Mouse (Mus musculus) kidney, adult 2 months (tissue): ENCODE measurements around the gene Hps6. TPM values are rescaled to one million over a fixed set of nuclear protein-coding genes. Genes with fewer than 3 reads are reported as not detected.

ENCODE experiments used
- DNase-seq: peaks from one replicate; pipeline ENCODE4 v3.0.0; 2021
- H3K27ac ChIP-seq: fragments of 200-500 bp; 2 replicates; pipeline ENCODE4 v1.5.1; 2012; ENCODE audit warnings: low read depth, low read length, control low read depth, inconsistent platforms; ENCODE audit not compliant: insufficient read depth
- H3K27me3 ChIP-seq: fragments of 200-500 bp; replicated peaks from 2 replicates; pipeline ENCODE4 v1.6.1; 2012; ENCODE audit warnings: mild to moderate bottlenecking, moderate library complexity, low read length, inconsistent platforms; ENCODE audit not compliant: control insufficient read depth, insufficient read depth
- H3K36me3 ChIP-seq: fragments of 200-500 bp; 2 replicates; pipeline ENCODE4 v1.6.1; 2012; ENCODE audit warnings: mild to moderate bottlenecking, moderate library complexity, low read length, inconsistent platforms; ENCODE audit not compliant: control insufficient read depth, insufficient read depth
- H3K4me1 ChIP-seq: fragments of 200-500 bp; 2 replicates; pipeline ENCODE4 v1.6.1; 2011; ENCODE audit warnings: low read length; ENCODE audit not compliant: control insufficient read depth, insufficient read depth
- H3K4me3 ChIP-seq: fragments of 200-500 bp; 2 replicates; pipeline ENCODE4 v1.5.1; 2011; ENCODE audit warnings: mild to moderate bottlenecking, low read depth, low read length, control low read depth; ENCODE audit not compliant: insufficient read depth
- CTCF ChIP-seq: fragments of 200-500 bp; conservative IDR thresholded peaks from 2 replicates; pipeline ENCODE4 v1.5.1; 2011; ENCODE audit warnings: low read depth, mild to moderate bottlenecking, control low read depth, low read length, moderate library complexity, mixed read lengths; ENCODE audit not compliant: insufficient read depth, insufficient read length
- POLR2A ChIP-seq: fragments of 200-500 bp; IDR thresholded peaks from one replicate; pipeline ENCODE4 v1.6.1; 2011; ENCODE audit warnings: low read depth, low read length, control low read depth
- WGBS: fragments of 180-500 bp; shearing (Covaris S2); methylation state at CpG from one replicate; pipeline ENCODE4 v1.1.7; 2018; 5-methylcytosine and 5-hydroxymethylcytosine counted together
- polyA plus RNA-seq: library from polyadenylated mRNA; depleted of rRNA; stranded (reverse); fragments of >200 nt; gene quantifications from 2 replicates; pipeline ENCODE4 v1.2.3, GENCODE M21; 2012

Gene Hps6
- polyA plus RNA-seq, 1 experiment: 4.8 TPM

DNA sequence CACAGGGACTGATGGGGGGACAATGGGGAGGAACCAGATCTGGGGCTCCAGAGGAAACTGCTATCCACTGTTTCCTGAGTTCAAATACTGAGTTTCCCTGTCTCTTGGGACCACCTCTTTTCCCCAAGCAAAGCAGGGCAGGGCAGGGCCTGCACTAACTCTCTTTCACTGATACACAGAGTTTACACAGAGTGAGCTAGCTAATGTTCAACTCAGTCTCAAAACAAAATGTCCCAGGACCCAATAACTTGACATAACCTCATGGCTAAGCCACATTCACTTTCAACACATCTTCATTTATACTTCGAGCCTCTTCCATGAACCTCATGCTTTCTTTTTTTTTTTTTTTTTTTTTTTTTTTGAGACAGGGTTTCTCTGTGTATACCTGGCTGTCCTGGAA, 26.3 kb downstream of the Hps6 start:
- H3K27me3 ChIP-seq: no peaks in the 10 kb centered on the region
- TF ChIP-seq CTCF (no peak), POLR2A (no peak)
- no peaks in the 10 kb centered on the region for H3K4me1 ChIP-seq
- no peak overlapping the region for H3K4me3 ChIP-seq
- H3K27ac ChIP-seq: no peak overlapping the region
- peaks cover 4% of the 10 kb centered on the region for H3K36me3 ChIP-seq
- WGBS: 48% methylated on average over 1 of the region's 1 CpGs
- no peak for DNase-seq

DNA sequence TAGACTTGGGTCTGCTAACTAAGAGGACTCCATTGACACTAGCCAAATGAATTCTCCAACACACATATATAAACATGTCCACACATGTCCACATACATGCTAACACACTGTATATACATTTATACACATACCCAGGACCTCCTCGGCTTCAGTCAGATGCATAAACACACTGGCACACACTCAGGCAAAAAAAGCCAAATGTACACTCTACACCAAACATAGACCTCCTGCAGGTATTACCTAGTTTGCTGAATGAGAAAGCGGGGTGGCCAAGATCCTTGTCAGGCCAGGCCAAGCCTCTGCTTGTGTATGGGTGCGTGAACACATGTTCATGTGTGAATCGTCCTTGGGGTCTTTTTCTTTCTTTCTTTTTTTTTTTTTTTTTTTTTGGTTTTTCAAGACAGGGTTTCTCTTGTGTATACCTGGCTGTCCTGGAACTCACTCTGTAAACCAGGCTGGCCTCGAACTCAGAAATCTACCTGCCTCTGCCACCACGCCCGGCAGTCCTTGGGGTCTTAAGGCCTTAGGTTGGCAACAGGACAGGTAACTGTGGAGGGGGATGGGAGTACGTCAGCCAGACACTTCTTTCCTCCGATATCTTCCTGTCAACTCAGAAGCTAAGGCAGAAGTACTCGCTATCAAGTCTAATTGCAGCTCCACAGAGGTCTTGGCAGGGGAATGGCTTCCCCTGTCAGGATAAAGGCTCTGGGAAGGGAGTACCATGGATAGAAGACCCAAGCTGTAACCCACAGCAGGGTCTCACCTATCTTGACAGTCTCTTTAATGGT, 27.1 kb downstream of the Hps6 start:
- WGBS: 95% methylated on average over 10 of the region's 10 CpGs
- Histone ChIP-seq H3K4me1 (no peaks in the 10 kb centered on the region), H3K27me3 (no peaks in the 10 kb centered on the region), H3K27ac (no peak overlapping the region), H3K36me3 (peaks cover 8% of the 10 kb centered on the region), H3K4me3 (no peak overlapping the region)
- no peak for DNase-seq
- TF ChIP-seq CTCF: no peak
- no peak for TF ChIP-seq POLR2A

- Histone ChIP-seq H3K36me3 (peaks cover 8% of the 10 kb centered on the region), H3K4me1 (no peaks in the 10 kb centered on the region), H3K4me3 (no peak overlapping the region), H3K27me3 (no peaks in the 10 kb centered on the region), H3K27ac (no peak overlapping the region)
- TF ChIP-seq CTCF (no peak), POLR2A (no peak)
- WGBS: 69% methylated on average over 9 of the region's 9 CpGs
- no peak for DNase-seq
Measured at GRCm38 (mm10) chr19:46031689-46032432, 28.6 kb downstream of the Hps6 start.

- Histone ChIP-seq H3K27ac (no peak overlapping the region), H3K27me3 (no peaks in the 10 kb centered on the region), H3K4me1 (peaks cover 2% of the 10 kb centered on the region; the same call in 1 of the 2 replicates), H3K36me3 (peaks cover 8% of the 10 kb centered on the region), H3K4me3 (no peak overlapping the region)
- WGBS: 72% methylated on average over 26 of the region's 26 CpGs
- TF ChIP-seq CTCF: no peak
- no peak for TF ChIP-seq POLR2A
- no peak for DNase-seq
Measured at GRCm38 (mm10) chr19:46032731-46033510, 29.6 kb downstream of the Hps6 start.

- Histone ChIP-seq H3K27me3 (no peaks in the 10 kb centered on the region), H3K4me1 (peaks cover 11% of the 10 kb centered on the region), H3K4me3 (no peak overlapping the region), H3K36me3 (peaks cover 8% of the 10 kb centered on the region), H3K27ac (no peak overlapping the region)
- no peak for DNase-seq
- WGBS: 93% methylated on average over 11 of the region's 11 CpGs
- TF ChIP-seq CTCF: no peak
- no peak for TF ChIP-seq POLR2A
Measured at GRCm38 (mm10) chr19:46033911-46034310, 30.6 kb downstream of the Hps6 start.

- WGBS: 82% methylated on average over 13 of the region's 13 CpGs
- Histone ChIP-seq H3K4me3 (no peak overlapping the region), H3K27me3 (no peaks in the 10 kb centered on the region), H3K36me3 (peaks cover 8% of the 10 kb centered on the region), H3K4me1 (peaks cover 20% of the 10 kb centered on the region), H3K27ac (no peak overlapping the region)
- DNase-seq: no peak
- TF ChIP-seq POLR2A: no peak
- TF ChIP-seq CTCF: no peak
Measured at GRCm38 (mm10) chr19:46035971-46036370, 32.7 kb downstream of the Hps6 start.
